Mouse (Mus musculus) intestine, embryonic 16.5 days (tissue): ENCODE measurements at regions not wholly inside any gene's neighbourhood (a gene's known extent, or its start where the extent isn't known, plus 50 kb on each side); places are given as distances from the start of the nearest gene placed in this dataset.
"Not testable (repeated sequence)": the region's sequence is repeated elsewhere in the genome, so short reads cannot be mapped to it uniquely, and the experiment has no call there.

Source experiments
- ATAC-seq: fragments of 200-750 bp; cut with Nextera tagmentation; 2 replicates; pipeline ENCODE4 v1.8.0; 2017; ENCODE audit warnings: moderate TSS enrichment, moderate library complexity
- H3K27ac ChIP-seq: fragments of 300-500 bp; sonication (generic); 2 replicates; pipeline ENCODE4 v1.5.1; 2014; ENCODE audit warnings: mild to moderate bottlenecking, low read length
- H3K27me3 ChIP-seq: fragments of 300-500 bp; sonication (generic); replicated peaks from 2 replicates; pipeline ENCODE4 v1.6.1; 2014; ENCODE audit warnings: low read length, control low read depth, mixed read lengths; ENCODE audit not compliant: control insufficient read depth, insufficient read depth
- H3K36me3 ChIP-seq: fragments of 300-500 bp; sonication (generic); 2 replicates; pipeline ENCODE4 v1.6.1; 2014; ENCODE audit warnings: low read length, control low read depth; ENCODE audit not compliant: control insufficient read depth, insufficient read depth
- H3K4me1 ChIP-seq: fragments of 300-500 bp; sonication (generic); 2 replicates; pipeline ENCODE4 v1.6.1; 2014; ENCODE audit warnings: low read length, control low read depth, mixed read lengths; ENCODE audit not compliant: control insufficient read depth, insufficient read depth
- H3K4me2 ChIP-seq: fragments of 300-500 bp; sonication (generic); 2 replicates; pipeline ENCODE4 v1.6.1; 2014; ENCODE audit warnings: low read depth, low read length, control low read depth
- H3K4me3 ChIP-seq: fragments of 300-500 bp; sonication (generic); 2 replicates; pipeline ENCODE4 v1.5.1; 2014; ENCODE audit warnings: mild to moderate bottlenecking, low read length
- H3K9ac ChIP-seq: fragments of 300-500 bp; sonication (generic); 2 replicates; pipeline ENCODE4 v1.6.1; 2014; ENCODE audit warnings: low read depth, low read length
- H3K9me3 ChIP-seq: fragments of 300-500 bp; sonication (generic); 2 replicates; pipeline ENCODE4 v1.6.1; 2016; ENCODE audit warnings: low read length, control low read depth; ENCODE audit not compliant: control insufficient read depth
- WGBS: fragments of 180-500 bp; shearing (Covaris S2); extraction: QIAGEN DNeasy Blood & Tissue Kit; methylation state at CpG from one replicate; pipeline ENCODE4 v1.1.7; 2014; 5-methylcytosine and 5-hydroxymethylcytosine counted together

DNA sequence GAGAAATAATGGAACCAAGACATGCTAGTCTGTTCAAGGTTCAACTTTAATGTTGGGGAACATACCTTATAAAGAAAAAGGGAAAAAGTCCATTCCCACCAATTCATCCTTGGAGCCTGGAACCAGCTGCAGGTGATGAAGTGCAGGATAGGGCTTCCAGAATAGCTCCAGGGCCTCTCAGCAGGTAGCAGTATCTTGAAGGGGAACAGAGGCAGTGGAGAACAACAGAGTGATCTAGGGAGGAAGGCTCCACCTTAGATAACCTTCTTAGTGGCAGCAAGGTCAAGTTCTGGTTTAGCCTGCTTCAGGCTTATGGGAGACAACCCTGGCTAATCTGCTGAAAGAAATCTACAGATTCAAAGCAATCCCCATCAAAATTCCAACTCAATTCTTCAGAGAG lies 161.8 kb upstream of the Ngly1 start:
- not testable (repeated sequence) for H3K9ac ChIP-seq, H3K4me1 ChIP-seq, ATAC-seq, H3K27ac ChIP-seq, H3K27me3 ChIP-seq, H3K4me3 ChIP-seq, H3K36me3 ChIP-seq, H3K9me3 ChIP-seq, H3K4me2 ChIP-seq

DNA sequence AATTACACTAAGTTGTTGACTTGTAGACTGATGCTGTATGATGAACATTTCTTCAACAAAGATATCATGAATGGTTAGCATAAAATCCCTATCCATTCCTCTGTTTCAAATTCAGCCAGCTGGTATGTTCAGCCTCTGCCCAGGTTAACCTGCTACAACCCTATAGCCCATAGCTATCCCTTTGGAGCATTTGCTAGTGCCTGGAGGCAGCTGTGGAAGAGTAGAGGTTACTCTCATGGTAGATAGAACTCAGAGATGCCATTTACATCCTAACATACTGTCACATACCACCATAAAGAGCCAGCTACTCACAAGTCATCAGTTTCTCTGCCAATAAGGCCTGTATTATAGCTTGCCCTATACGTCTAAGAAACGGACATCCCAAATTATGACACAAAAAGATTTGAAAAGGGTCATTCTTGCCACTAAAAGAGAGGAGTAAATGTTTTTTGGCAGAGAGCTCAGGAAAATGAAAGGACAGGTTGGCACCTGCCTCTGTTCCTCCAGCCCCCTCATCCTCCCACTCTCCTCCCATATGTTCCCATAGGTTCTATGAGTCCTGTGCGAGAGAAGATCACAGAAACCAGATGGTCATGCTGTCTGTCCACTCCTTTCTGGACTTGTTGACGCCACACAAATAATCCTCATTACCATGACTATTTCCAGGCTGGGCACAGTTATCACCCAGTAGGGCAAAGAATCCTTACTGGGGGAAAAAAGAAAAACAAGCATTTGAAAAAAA lies 156.5 kb upstream of the Ngly1 start:
- Histone ChIP-seq H3K27me3 (no peaks in the 10 kb centered on the region), H3K9ac (no peak overlapping the region), H3K4me3 (no peak overlapping the region), H3K4me2 (no peak overlapping the region), H3K36me3 (no peaks in the 10 kb centered on the region), H3K27ac (no peak overlapping the region), H3K9me3 (no peaks in the 10 kb centered on the region), H3K4me1 (no peaks in the 10 kb centered on the region)
- WGBS, result 86% methylated on average over 4 of the region's 4 CpGs
- ATAC-seq, result no peak

DNA sequence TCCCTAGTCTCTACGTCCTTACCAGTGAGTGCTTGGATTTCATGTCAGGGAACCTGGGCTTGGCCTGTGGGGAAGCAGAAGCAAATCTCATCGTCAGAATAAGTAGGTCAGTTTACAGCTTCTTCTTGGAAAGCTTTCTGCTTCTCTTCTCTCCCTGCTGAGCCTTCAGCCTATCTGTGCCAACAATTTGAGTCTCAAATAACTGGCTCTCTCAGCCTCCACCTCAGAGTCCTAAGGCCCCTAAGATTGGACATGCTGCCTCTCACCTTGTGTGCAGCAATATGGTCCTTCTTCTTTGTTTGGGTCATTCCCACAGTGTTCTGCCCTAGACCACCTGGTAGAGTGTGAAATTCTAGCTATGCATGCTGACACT lies 156.0 kb upstream of the Ngly1 start:
- Histone ChIP-seq H3K4me1 (no peaks in the 10 kb centered on the region), H3K36me3 (no peaks in the 10 kb centered on the region), H3K9me3 (no peaks in the 10 kb centered on the region), H3K4me3 (no peak overlapping the region), H3K27me3 (no peaks in the 10 kb centered on the region), H3K4me2 (no peak overlapping the region), H3K27ac (no peak overlapping the region), H3K9ac (no peak overlapping the region)
- WGBS, result 60% methylated on average over 2 of the region's 2 CpGs
- ATAC-seq, result no peak

DNA sequence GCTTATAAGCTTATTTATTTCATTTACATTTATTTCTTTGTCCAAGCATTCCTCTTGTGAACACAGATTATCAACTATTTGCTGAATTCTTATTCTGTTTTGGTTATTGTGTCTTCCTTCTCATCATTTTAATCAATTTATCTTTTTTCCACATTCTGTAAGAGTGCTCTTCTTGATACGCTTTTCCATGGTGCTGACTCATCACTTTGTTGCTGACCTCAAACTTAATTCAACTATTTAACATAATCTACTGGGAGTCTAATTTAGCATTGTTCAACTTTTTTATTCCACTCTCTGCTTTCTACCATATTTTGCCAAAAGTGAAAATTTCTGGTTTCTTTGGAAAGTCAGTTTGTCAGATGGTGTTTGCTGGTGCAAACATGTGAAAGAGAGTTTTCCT lies 139.7 kb upstream of the Ngly1 start:
- no peaks in the 10 kb centered on the region for H3K27me3 ChIP-seq
- H3K27ac ChIP-seq, result no peak overlapping the region
- H3K4me3 ChIP-seq, result no peak overlapping the region
- 93% methylated on average over 1 of the region's 1 CpGs for WGBS
- H3K4me1 ChIP-seq, result no peaks in the 10 kb centered on the region
- H3K9ac ChIP-seq, result no peak overlapping the region
- no peak for ATAC-seq
- no peaks in the 10 kb centered on the region for H3K36me3 ChIP-seq
- H3K4me2 ChIP-seq, result no peak overlapping the region
- no peaks in the 10 kb centered on the region for H3K9me3 ChIP-seq

- no peaks in the 10 kb centered on the region for H3K36me3 ChIP-seq
- H3K27ac ChIP-seq, result no peak overlapping the region
- no peak overlapping the region for H3K4me3 ChIP-seq
- H3K4me2 ChIP-seq, result no peak overlapping the region
- H3K27me3 ChIP-seq, result no peaks in the 10 kb centered on the region
- ATAC-seq, result no peak
- no peaks in the 10 kb centered on the region for H3K9me3 ChIP-seq
- H3K9ac ChIP-seq, result no peak overlapping the region
- H3K4me1 ChIP-seq, result no peaks in the 10 kb centered on the region
- 86% methylated on average over 3 of the region's 3 CpGs for WGBS
Observed at GRCm38 (mm10) chr14:16132672-16133071, 116.4 kb upstream of the Ngly1 start.

DNA sequence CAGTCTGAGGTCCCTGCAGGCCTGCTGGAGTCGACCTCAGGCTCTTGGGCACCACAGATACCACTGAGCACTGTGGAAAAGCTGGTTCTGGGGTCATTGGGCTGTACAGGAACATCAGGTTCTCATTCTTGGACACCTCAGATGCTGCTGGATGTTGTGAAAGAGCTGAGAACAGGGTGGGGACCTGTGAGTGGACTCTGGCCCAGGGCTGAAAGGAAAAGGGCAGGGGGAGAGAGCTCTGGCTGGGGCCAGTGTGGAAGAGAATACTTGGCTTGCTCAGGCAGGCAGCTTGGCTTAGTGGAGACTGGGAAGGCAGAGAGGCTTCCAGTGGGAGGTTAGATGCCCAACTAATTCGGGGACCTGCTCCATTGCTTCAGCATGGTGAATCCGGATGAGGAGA lies 115.7 kb upstream of the Ngly1 start:
- Histone ChIP-seq H3K4me2 (no peak overlapping the region), H3K9ac (no peak overlapping the region), H3K27me3 (no peaks in the 10 kb centered on the region), H3K9me3 (no peaks in the 10 kb centered on the region), H3K36me3 (no peaks in the 10 kb centered on the region), H3K4me1 (no peaks in the 10 kb centered on the region), H3K4me3 (no peak overlapping the region), H3K27ac (no peak overlapping the region)
- WGBS, result 74% methylated on average over 3 of the region's 3 CpGs
- ATAC-seq, result peak; percentile 81

GRCm38 (mm10) chr14:16136187-16136586 lies 112.9 kb upstream of the Ngly1 start:
- peak; percentile 36; the same call in 1 of the 2 replicates for ATAC-seq
- Histone ChIP-seq H3K36me3 (no peaks in the 10 kb centered on the region), H3K27ac (no peak overlapping the region), H3K27me3 (no peaks in the 10 kb centered on the region), H3K4me3 (no peak overlapping the region), H3K4me2 (no peak overlapping the region), H3K9me3 (no peaks in the 10 kb centered on the region), H3K9ac (no peak overlapping the region), H3K4me1 (no peaks in the 10 kb centered on the region)
- WGBS, result 50% methylated on average over 3 of the region's 3 CpGs

DNA sequence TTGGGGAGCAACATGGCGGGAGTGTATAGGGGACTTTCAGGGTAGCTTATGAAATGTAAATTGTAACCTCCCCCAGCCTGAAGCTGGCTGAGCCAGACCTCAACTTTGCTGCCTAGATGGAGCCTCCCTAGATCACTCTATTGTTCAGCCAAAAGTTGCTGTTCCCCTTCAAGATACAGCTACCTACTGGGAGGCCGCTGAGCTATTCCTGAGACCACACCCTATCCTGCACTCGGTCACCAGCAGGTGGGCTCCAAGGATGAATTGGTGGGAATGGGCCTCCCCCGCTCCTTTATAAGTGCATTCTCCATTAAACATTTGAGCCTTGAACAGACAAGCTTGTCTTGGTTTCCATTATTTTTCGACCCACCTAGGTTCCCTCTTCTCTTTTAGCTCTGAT lies 104.8 kb upstream of the Ngly1 start:
- WGBS, result 91% methylated on average over 5 of the region's 5 CpGs
- Histone ChIP-seq H3K9me3 (no peaks in the 10 kb centered on the region), H3K27me3 (no peaks in the 10 kb centered on the region), H3K27ac (no peak overlapping the region), H3K4me2 (no peak overlapping the region), H3K9ac (no peak overlapping the region), H3K4me3 (no peak overlapping the region), H3K4me1 (no peaks in the 10 kb centered on the region), H3K36me3 (no peaks in the 10 kb centered on the region)
- ATAC-seq, result no peak

GRCm38 (mm10) chr14:16146811-16147210 lies 102.3 kb upstream of the Ngly1 start:
- WGBS, result 69% methylated on average over 4 of the region's 4 CpGs
- H3K4me2 ChIP-seq, result no peak overlapping the region
- H3K36me3 ChIP-seq, result no peaks in the 10 kb centered on the region
- no peaks in the 10 kb centered on the region for H3K27me3 ChIP-seq
- no peak overlapping the region for H3K9ac ChIP-seq
- no peak overlapping the region for H3K4me3 ChIP-seq
- ATAC-seq, result no peak
- no peaks in the 10 kb centered on the region for H3K9me3 ChIP-seq
- no peak overlapping the region for H3K27ac ChIP-seq
- no peaks in the 10 kb centered on the region for H3K4me1 ChIP-seq

- Histone ChIP-seq H3K4me2 (no peak overlapping the region), H3K9ac (no peak overlapping the region), H3K36me3 (no peaks in the 10 kb centered on the region), H3K4me3 (no peak overlapping the region), H3K4me1 (no peaks in the 10 kb centered on the region), H3K9me3 (no peaks in the 10 kb centered on the region), H3K27me3 (no peaks in the 10 kb centered on the region), H3K27ac (no peak overlapping the region)
- no peak for ATAC-seq
- 90% methylated on average over 3 of the region's 3 CpGs for WGBS
Observed at GRCm38 (mm10) chr14:16151815-16152214, 97.3 kb upstream of the Ngly1 start.
